Comparison of ENCODE assay signal across 10 mouse cellular contexts in genomic region chr4:62735878-62736277, GRCm38 (mm10).
DNase-seq lines count a peak whose midpoint lies in the region; ATAC-seq and TF ChIP-seq lines count a peak whose summit lies in the region.
"Had no signal": no experiment of that assay in that cellular context is flagged by ENCODE, and none has a peak within 500 bp of the region (broad histone marks: within the 10 kb centered on the region; RNA-seq: fewer than 3 reads in every experiment).

No protein-coding gene starts in this region.

- H3K27me3 ChIP-seq in kidney, postnatal 0 days (ENCODE audit: insufficient read depth, low read length): no peaks in the 10 kb centered on the region
- no peaks in the 10 kb centered on the region for H3K27me3 ChIP-seq in limb, embryonic 13.5 days
- H3K27me3 ChIP-seq: midbrain, embryonic 15.5 days had no signal

- no peaks in the 10 kb centered on the region for H3K9me3 ChIP-seq in kidney, postnatal 0 days (replicated peaks; ENCODE audit: low read length)
- no peaks in the 10 kb centered on the region for H3K9me3 ChIP-seq in limb, embryonic 13.5 days
- H3K9me3 ChIP-seq: midbrain, embryonic 15.5 days had no signal

- DNase-seq in kidney, postnatal 0 days (ENCODE audit: low spot score): no peak
- no peak for DNase-seq in kidney, adult 11 months
- peak; percentile 36 to 48 for DNase-seq in cerebellum, postnatal 25 days
- DNase-seq in natural killer cell, adult 2 months (ENCODE audit: low spot score in 2 of 2): no peak
- DNase-seq in adrenal gland, adult 8-10 months: no peak
- DNase-seq in frontal cortex, postnatal 36 days (ENCODE audit: low spot score in 2 of 2): no peak
- DNase-seq: thymus, adult 2 months had no signal

- TF ChIP-seq POLR2A in bone marrow macrophage, adult 2 months (IDR thresholded peaks at IDR 0.05; ENCODE audit: borderline replicate concordance, low read depth, low read length): no peak

- peaks cover 32% of the 10 kb centered on the region for H3K4me1 ChIP-seq in kidney, postnatal 0 days (replicated peaks; ENCODE audit: insufficient read depth, low read length)
- peaks cover 65% of the 10 kb centered on the region for H3K4me1 ChIP-seq in bone marrow macrophage, adult 2 months (ENCODE audit: control insufficient read depth, insufficient read depth, low read length)
- H3K4me1 ChIP-seq in limb, embryonic 13.5 days: peaks cover 78% of the 10 kb centered on the region

- ATAC-seq in kidney, postnatal 0 days (replicated peaks; ENCODE audit: low FRiP score, low read depth): no peak
- no peak for ATAC-seq in limb, embryonic 13.5 days (ENCODE audit: low FRiP score, low read depth)
- ATAC-seq: midbrain, embryonic 15.5 days had no signal

- no peaks in the 10 kb centered on the region for H3K36me3 ChIP-seq in kidney, postnatal 0 days (ENCODE audit: insufficient read depth, low read length)
- no peaks in the 10 kb centered on the region for H3K36me3 ChIP-seq in limb, embryonic 13.5 days
- H3K36me3 ChIP-seq: midbrain, embryonic 15.5 days had no signal

- peak overlapping the region; percentile 55 for H3K27ac ChIP-seq in kidney, postnatal 0 days
- peak overlapping the region; percentile 45; the same call in 1 of the 2 replicates for H3K27ac ChIP-seq in bone marrow macrophage, adult 2 months (ENCODE audit: insufficient read depth, low read depth, low read length)
- peak overlapping the region; percentile 6; the same call in 1 of the 2 replicates for H3K27ac ChIP-seq in limb, embryonic 13.5 days
- H3K27ac ChIP-seq: midbrain, embryonic 15.5 days had no signal

- H3K9ac ChIP-seq in kidney, postnatal 0 days (ENCODE audit: low read depth, low read length): no peak overlapping the region
- H3K9ac ChIP-seq in limb, embryonic 13.5 days: no peak overlapping the region
- H3K9ac ChIP-seq: midbrain, embryonic 15.5 days had no signal

- H3K4me2 ChIP-seq in kidney, postnatal 0 days (ENCODE audit: low read length): no peak overlapping the region
- H3K4me2 ChIP-seq in limb, embryonic 13.5 days (replicated peaks): no peak overlapping the region
- H3K4me2 ChIP-seq: midbrain, embryonic 15.5 days had no signal

- TF ChIP-seq CTCF in kidney, postnatal 0 days (IDR thresholded peaks at IDR 0.05; ENCODE audit: low read depth): no peak
- TF ChIP-seq CTCF in bone marrow macrophage, adult 2 months (IDR thresholded peaks at IDR 0.05; ENCODE audit: low read depth, low read length): no peak

- H3K4me3 ChIP-seq in kidney, postnatal 0 days (replicated peaks; ENCODE audit: low read depth, low read length): no peak overlapping the region
- H3K4me3 ChIP-seq in bone marrow macrophage, adult 2 months (ENCODE audit: insufficient read depth, low read length): no peak overlapping the region
- H3K4me3 ChIP-seq in limb, embryonic 13.5 days: no peak overlapping the region
- H3K4me3 ChIP-seq: midbrain, embryonic 15.5 days had no signal

- WGBS in kidney, postnatal 0 days: 59% methylated on average over 9 of the region's 9 CpGs
- 48% methylated on average over 9 of the region's 9 CpGs for WGBS in limb, embryonic 13.5 days

Comparison
In these comparisons a context has a peak if more than half of its experiments do, and no peak if none do; other contexts are left out.
1. DNase-seq: peak in cerebellum, postnatal 25 days (2 of 2); none in kidney, postnatal 0 days (single experiment), kidney, adult 11 months (single experiment), natural killer cell, adult 2 months (0 of 2), adrenal gland, adult 8-10 months (single experiment) and frontal cortex, postnatal 36 days (0 of 2).
2. Peak in every context shown above with its lines, with median percentiles within 50 percentile points of each other: H3K27ac ChIP-seq.